Mouse (Mus musculus) heart, adult 9 months (tissue): ENCODE results near the gene Ank3.

Experiments
- DNase-seq, 2 experiments: peaks; one replicate each; pipeline ENCODE4 v3.0.0; 2022; ENCODE audit warnings: low spot score in 2 of 2

Gene Ank3

GRCm38 (mm10) chr10:69834700-69835099 is 436.1 kb downstream of the Ank3 start:
- peak; percentile 24 to 30 for DNase-seq

DNA sequence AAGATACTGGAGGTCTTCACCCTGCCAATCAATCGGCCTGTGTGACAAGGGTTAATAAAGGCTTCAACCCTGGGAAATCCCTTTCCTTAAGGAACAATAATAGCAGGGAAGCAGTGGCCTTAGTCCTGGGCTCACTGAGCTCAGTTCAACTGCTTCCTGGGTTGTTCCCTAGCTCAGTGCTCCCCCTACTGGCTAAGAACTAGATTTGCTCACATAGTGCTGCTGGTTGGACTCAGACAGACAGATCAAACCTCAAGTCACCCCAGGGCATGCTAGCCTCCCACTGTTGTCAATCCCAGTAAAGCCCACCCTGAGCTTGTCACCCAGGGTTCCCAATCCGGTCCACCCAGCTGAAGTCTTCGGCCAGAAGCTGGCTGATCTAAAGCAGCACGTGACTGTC is 447.2 kb downstream of the Ank3 start:
- DNase-seq = no peak

GRCm38 (mm10) chr10:69852366-69853091 is 454.0 kb downstream of the Ank3 start:
- no peak for DNase-seq

GRCm38 (mm10) chr10:69854587-69855185 is 456.1 kb downstream of the Ank3 start:
- no peak for DNase-seq

- no peak for DNase-seq
Measured at GRCm38 (mm10) chr10:69858011-69858410, 459.4 kb downstream of the Ank3 start.

DNA sequence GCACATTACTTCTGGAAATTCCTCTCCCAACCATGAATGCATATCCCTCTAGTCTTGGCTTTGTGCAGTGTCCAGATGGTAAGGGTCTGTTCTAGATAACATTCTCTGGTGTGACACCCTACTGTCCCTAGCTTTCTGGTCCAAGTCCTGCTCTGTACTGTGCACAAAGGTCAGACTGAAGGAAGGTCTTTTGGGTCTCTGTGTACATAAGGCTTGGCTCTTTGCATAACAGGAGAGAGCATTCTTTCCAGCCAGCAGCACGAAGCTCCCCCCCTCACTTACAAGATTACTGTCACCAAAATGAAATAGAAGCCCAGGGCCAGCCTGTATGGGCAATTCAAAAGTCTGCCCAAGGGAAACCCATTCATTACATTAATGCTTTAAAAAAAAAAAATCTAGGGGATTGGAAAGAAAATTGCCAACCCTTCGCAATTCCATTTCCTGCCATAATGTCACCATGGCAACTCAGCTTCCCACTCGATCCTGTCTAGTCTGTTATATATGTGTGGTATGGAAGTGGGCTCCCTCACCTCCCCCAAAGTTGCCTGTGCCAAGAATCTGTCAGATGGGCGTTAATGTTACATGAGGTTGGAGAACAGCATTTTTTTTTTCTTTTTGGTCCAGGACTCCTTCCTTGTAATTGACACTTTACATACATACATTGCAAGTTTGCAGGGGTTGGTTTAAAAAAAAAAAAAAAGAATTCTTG is 460.5 kb downstream of the Ank3 start:
- no peak for DNase-seq

- no peak for DNase-seq
Measured at GRCm38 (mm10) chr10:69859848-69860479, 461.4 kb downstream of the Ank3 start.

DNA sequence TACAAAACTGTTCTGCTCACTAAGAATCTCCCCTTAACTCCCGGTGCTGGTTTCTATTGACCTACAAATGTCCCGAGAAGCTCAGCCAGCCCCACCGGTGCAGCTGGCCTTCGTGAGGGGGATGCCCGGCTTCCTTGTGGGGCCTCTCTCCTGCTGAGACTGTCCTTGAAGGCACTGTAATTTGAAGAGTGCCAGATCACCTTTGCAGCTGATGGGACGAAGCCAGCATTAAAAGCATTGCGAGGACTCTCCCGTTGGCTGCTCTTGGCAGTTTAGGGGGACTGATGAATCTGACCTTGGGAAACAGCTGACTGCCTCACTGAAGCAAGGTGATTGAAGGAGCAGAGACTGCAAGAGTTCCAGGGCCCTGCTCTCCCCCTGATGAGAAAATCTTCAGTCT is 464.3 kb downstream of the Ank3 start:
- no peak for DNase-seq

- peak; percentile 68 to 81 for DNase-seq
Measured at GRCm38 (mm10) chr10:69870348-69870747, 471.8 kb downstream of the Ank3 start.

- peak; percentile 18 to 30 for DNase-seq
Measured at GRCm38 (mm10) chr10:69870947-69871346, 472.4 kb downstream of the Ank3 start.

GRCm38 (mm10) chr10:69872182-69872741 is 473.7 kb downstream of the Ank3 start:
- peak; percentile 67 to 73 for DNase-seq

- no peak for DNase-seq
Measured at GRCm38 (mm10) chr10:69872892-69873291, 474.3 kb downstream of the Ank3 start.

GRCm38 (mm10) chr10:69874806-69875205 is 476.2 kb downstream of the Ank3 start:
- DNase-seq = no peak

- DNase-seq = no peak
Measured at GRCm38 (mm10) chr10:69883935-69884680, 485.5 kb downstream of the Ank3 start.

GRCm38 (mm10) chr10:69888399-69888798 is 489.8 kb downstream of the Ank3 start:
- DNase-seq = peak; percentile 77 to 85

- no peak for DNase-seq
Measured at GRCm38 (mm10) chr10:69889779-69890178, 491.2 kb downstream of the Ank3 start.

DNA sequence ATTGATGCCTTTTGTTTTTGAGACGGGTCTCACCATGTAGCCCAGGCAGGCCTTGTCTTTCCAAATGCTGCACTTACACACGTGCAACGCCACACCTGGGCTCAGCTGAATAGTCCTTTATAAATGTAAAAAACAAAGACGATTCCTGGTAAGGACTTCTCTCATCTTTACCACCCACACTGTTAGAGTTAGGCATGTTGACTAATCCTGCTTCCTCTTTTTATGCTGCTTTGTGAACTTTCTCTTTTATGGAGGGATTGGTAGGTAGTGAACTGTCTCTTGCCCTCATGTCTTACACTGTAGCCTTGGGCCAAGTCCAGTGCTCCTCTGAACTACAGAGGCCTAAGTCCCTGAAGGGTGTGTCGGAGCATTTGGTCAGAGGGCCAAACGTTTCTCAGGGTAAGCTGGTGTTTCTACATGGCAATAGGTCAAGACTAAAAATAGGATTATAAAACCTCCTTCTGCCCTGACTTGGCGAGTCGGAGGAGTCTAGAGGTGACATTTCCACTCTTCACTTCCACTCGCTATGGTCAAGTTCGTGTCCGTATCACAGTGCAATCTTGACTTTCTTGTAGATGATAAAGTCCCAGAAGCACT is 491.9 kb downstream of the Ank3 start:
- no peak for DNase-seq

DNA sequence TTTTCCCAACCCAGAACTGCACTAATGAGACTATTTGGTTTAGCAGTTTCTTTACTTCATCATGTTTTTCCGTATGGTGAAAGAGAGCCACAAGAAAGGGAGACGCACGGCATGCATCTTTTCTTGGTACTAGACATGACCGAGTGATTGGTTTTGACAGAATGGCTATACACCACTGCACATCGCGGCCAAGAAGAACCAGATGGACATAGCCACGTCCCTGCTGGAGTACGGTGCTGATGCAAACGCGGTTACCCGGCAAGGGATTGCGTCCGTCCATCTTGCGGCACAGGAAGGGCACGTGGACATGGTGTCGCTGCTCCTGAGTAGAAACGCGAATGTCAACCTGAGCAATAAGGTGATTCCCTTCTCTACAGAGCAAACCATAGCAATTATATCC is 493.6 kb downstream of the Ank3 start:
- DNase-seq = no peak

GRCm38 (mm10) chr10:69895606-69896005 is 497.0 kb downstream of the Ank3 start:
- DNase-seq = no peak

DNA sequence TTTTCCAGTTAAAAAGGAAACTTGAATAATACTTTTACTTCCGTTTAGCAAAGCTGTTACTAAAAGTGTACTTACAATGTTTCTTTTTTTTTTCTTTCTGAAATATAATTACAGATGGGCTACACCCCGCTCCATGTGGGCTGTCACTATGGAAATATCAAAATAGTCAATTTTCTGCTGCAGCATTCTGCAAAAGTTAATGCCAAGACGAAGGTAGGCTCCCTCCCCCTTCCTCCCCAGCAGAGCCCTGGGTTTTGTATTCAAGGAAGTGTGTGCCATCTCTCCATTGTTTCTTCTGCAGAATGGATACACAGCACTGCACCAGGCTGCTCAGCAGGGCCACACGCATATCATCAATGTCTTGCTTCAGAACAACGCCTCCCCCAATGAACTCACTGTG is 499.4 kb downstream of the Ank3 start:
- DNase-seq = no peak

GRCm38 (mm10) chr10:69898821-69899220 is 500.2 kb downstream of the Ank3 start:
- DNase-seq = no peak
